Comparison of ENCODE assay signal across 15 mouse cellular contexts in genomic region chr14:54367429-54368060, GRCm38 (mm10). TPM values are rescaled to one million over a fixed set of nuclear protein-coding genes. Genes with fewer than 3 reads are reported as not detected.
DNase-seq lines count a peak whose midpoint lies in the region.
"Had no signal": no experiment of that assay in that cellular context is flagged by ENCODE, and none has a peak within 500 bp of the region (broad histone marks: within the 10 kb centered on the region; RNA-seq: fewer than 3 reads in every experiment).

No protein-coding gene starts in this region.

- 94% methylated on average over 18 of the region's 18 CpGs for WGBS in forebrain, embryonic 10.5 days

- H3K27me3 ChIP-seq in forebrain, embryonic 10.5 days (ENCODE audit: poor library complexity, severe bottlenecking) = no peaks in the 10 kb centered on the region
- H3K27me3 ChIP-seq: forebrain, embryonic 15.5 days; midbrain, embryonic 15.5 days; neural tube, embryonic 12.5 days had no signal

- peaks cover 92% of the 10 kb centered on the region for H3K36me3 ChIP-seq in forebrain, embryonic 10.5 days (replicated peaks)

- no peak overlapping the region for H3K27ac ChIP-seq in forebrain, embryonic 10.5 days
- H3K27ac ChIP-seq: forebrain, embryonic 15.5 days; midbrain, embryonic 15.5 days; neural tube, embryonic 12.5 days had no signal

- H3K9me3 ChIP-seq in forebrain, embryonic 10.5 days = peaks cover 11% of the 10 kb centered on the region; the same call in 1 of the 2 replicates
- H3K9me3 ChIP-seq: forebrain, embryonic 15.5 days; midbrain, embryonic 15.5 days had no signal

- peaks cover 4% of the 10 kb centered on the region; the same call in 1 of the 2 replicates for H3K4me1 ChIP-seq in forebrain, embryonic 10.5 days

- DNase-seq in heart, adult 18-20 months = peak; percentile 11 to 28
- no peak for DNase-seq in heart, adult 8-10 months (ENCODE audit: low spot score)
- peak; percentile 50 to 65 for DNase-seq in kidney, adult 8-10 months
- DNase-seq in kidney, postnatal 4 days = no peak
- peak; percentile 13 for DNase-seq in right cerebral cortex, postnatal 25 days
- DNase-seq in right cerebral cortex, postnatal 36 days (ENCODE audit: low spot score in 2 of 2) = no peak
- peak; percentile 55 for DNase-seq in testis, postnatal 14 days (ENCODE audit: low spot score)
- DNase-seq in forebrain, embryonic 10.5 days (ENCODE audit: extremely low spot score, low spot score) = no peak
- DNase-seq: B cell, adult 2 months; cerebellum, adult 18-20 months; gastrocnemius, postnatal 14 days; lung, adult 2 months had no signal

- no peak overlapping the region for H3K4me3 ChIP-seq in forebrain, embryonic 10.5 days
- H3K4me3 ChIP-seq: forebrain, embryonic 15.5 days; midbrain, embryonic 15.5 days; neural tube, embryonic 12.5 days had no signal

RNA-seq across cellular contexts. Expression of gene Oxa1l, which starts 6.9 kb away (rescaled TPM):
- 10 to 100 TPM; 82.6 to 90.6 TPM for total RNA-seq in heart, adult 18-20 months (2021)
- 10 to 100 TPM; 84.0 to 95.7 (median 84.7) TPM for total RNA-seq in heart, adult 8-10 months (2022)
- 55.2 and 59.0 TPM in 2 replicates for polyA plus RNA-seq in forebrain, embryonic 10.5 days (2016; fragmentation: Nextera tagmentation; extraction: Ambion mirVana)

RNA-seq across cellular contexts. Expression of gene Slc7a7, which starts 50.0 kb away (rescaled TPM):
- 1 to 10 TPM; 4.8 to 6.5 TPM for total RNA-seq in heart, adult 18-20 months (2021)
- total RNA-seq in heart, adult 8-10 months (2022) = 1 to 10 TPM; 3.8 to 6.4 (median 5.1) TPM
- polyA plus RNA-seq in forebrain, embryonic 10.5 days (2016; fragmentation: Nextera tagmentation; extraction: Ambion mirVana) = 4.1 and 4.3 TPM in 2 replicates

RNA-seq across cellular contexts. Expression of gene Mrpl52, which starts 59.2 kb away (rescaled TPM):
- 100 to 1,000 TPM; 122 to 150 TPM for total RNA-seq in heart, adult 18-20 months (2021)
- 100 to 1,000 TPM; 118 to 126 (median 121) TPM for total RNA-seq in heart, adult 8-10 months (2022)
- polyA plus RNA-seq in forebrain, embryonic 10.5 days (2016; fragmentation: Nextera tagmentation; extraction: Ambion mirVana) = 200 and 201 TPM in 2 replicates

Comparison
In these comparisons a context has a peak if more than half of its experiments do, and no peak if none do; other contexts are left out.
1. DNase-seq: peak in heart, adult 18-20 months (2 of 2), kidney, adult 8-10 months (2 of 2), right cerebral cortex, postnatal 25 days (single experiment) and testis, postnatal 14 days (single experiment); none in heart, adult 8-10 months (single experiment), kidney, postnatal 4 days (0 of 2), right cerebral cortex, postnatal 36 days (0 of 2) and forebrain, embryonic 10.5 days (single experiment).